Mouse (Mus musculus): ENCODE data around the gene Zbtb7a. TPM values are rescaled to one million over a fixed set of nuclear protein-coding genes. Genes with fewer than 3 reads are reported as not detected.

Gene Zbtb7a
- polyA plus RNA-seq, 1 experiment from 2014 or later: 94.1 TPM

DNA sequence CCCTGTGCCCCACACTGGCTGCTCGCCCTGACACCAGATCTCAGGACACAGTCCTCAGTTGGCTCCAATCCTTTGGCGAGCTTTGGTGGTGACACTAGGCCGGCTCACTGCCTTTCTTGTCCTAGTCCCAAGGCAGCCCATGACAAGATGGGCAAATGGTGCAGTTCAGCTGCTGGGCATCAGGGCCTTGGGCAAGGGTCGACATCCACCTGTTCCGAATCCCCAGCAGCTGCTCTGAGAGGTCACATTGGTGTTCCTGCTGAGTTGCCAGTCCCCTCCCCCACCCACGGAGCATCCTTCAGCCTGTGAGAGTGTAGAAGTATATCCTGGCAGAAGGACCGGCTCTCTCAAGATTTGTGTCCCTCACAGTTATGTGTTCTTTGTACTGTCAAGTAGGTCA is 14.4 kb upstream of the Zbtb7a start:
- no peaks in the 10 kb centered on the region for H3K9me3 ChIP-seq (ENCODE audit: control insufficient read depth, low read length)
- no peak overlapping the region for H3K4me3 ChIP-seq (ENCODE audit: low read depth, low read length)
- no peak overlapping the region for H3K9ac ChIP-seq (ENCODE audit: low read length)
- no peak for ATAC-seq (ENCODE audit: low FRiP score, low TSS enrichment)
- H3K27ac ChIP-seq (replicated peaks): no peak overlapping the region
- no peaks in the 10 kb centered on the region for H3K27me3 ChIP-seq (ENCODE audit: control insufficient read depth, insufficient read depth, low read length)
- TF ChIP-seq EP300 (optimal IDR thresholded peaks at IDR 0.05): no peak
- no peak for TF ChIP-seq CTCF (IDR thresholded peaks at IDR 0.05; ENCODE audit: low read depth)
- no peaks in the 10 kb centered on the region for H3K4me1 ChIP-seq (replicated peaks; ENCODE audit: control insufficient read depth, insufficient read depth)
- no peak for DNase-seq (ENCODE audit: low spot score)
- H3K36me3 ChIP-seq (ENCODE audit: control insufficient read depth, insufficient read depth, low read length): peaks cover 21% of the 10 kb centered on the region
- 83% methylated on average over 7 of the region's 7 CpGs for WGBS
- H3K4me2 ChIP-seq (replicated peaks; ENCODE audit: low read depth): no peak overlapping the region

DNA sequence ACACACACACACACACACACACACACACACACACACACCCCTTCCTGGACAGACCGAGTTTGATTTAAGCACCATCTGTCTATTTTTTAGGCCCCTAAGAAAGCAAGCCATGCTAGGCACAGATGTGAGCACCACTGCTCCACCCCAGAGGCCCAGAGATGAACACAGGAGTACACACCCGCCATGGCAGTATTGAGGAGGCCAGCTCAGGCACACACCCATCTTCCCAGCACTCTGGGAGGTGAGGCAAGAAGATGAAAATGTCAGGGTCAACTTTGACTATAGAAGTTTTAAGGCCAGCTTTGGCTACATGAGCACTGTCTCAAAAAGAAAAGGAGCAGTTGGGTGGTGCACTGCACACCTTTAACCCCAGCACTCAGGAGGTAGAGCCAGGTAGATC is 12.1 kb upstream of the Zbtb7a start:
- Histone ChIP-seq H3K4me1 (replicated peaks; ENCODE audit: control insufficient read depth, insufficient read depth) (no peaks in the 10 kb centered on the region), H3K27me3 (ENCODE audit: control insufficient read depth, insufficient read depth, low read length) (no peaks in the 10 kb centered on the region), H3K27ac (replicated peaks) (no peak overlapping the region), H3K36me3 (ENCODE audit: control insufficient read depth, insufficient read depth, low read length) (peaks cover 16% of the 10 kb centered on the region), H3K4me2 (replicated peaks; ENCODE audit: low read depth) (no peak overlapping the region), H3K9ac (ENCODE audit: low read length) (no peak overlapping the region), H3K9me3 (ENCODE audit: control insufficient read depth, low read length) (no peaks in the 10 kb centered on the region), H3K4me3 (ENCODE audit: low read depth, low read length) (no peak overlapping the region)
- ATAC-seq (ENCODE audit: low FRiP score, low TSS enrichment) (no peak), DNase-seq (ENCODE audit: low spot score) (no peak)
- WGBS: 62% methylated on average over 2 of the region's 2 CpGs
- TF ChIP-seq EP300 (optimal IDR thresholded peaks at IDR 0.05) (no peak), CTCF (IDR thresholded peaks at IDR 0.05; ENCODE audit: low read depth) (no peak)

DNA sequence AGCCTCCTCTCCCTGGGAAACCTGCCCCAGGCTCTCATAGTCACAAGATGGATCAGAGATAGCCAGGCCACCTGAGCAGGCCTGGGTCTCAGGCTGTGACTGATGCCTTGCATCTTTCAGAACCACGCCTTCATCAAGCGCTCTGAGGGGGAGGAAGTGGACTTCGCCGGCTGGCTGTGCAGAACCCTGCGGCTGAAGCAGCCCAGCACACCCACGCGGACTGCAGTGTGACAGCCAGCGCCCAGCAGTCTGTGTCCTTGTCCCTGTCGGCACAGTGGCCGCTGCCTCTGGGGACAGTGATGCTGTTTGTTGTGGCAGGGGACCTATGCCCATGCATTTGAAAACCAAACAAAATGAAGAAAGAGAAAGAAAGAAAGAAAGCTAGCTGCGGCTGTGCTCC is 11.5 kb upstream of the Zbtb7a start:
- Histone ChIP-seq H3K27me3 (ENCODE audit: control insufficient read depth, insufficient read depth, low read length) (no peaks in the 10 kb centered on the region), H3K36me3 (ENCODE audit: control insufficient read depth, insufficient read depth, low read length) (peaks cover 13% of the 10 kb centered on the region; the same call in 1 of the 2 replicates), H3K4me2 (replicated peaks; ENCODE audit: low read depth) (no peak overlapping the region), H3K9ac (ENCODE audit: low read length) (no peak overlapping the region), H3K9me3 (ENCODE audit: control insufficient read depth, low read length) (no peaks in the 10 kb centered on the region), H3K27ac (replicated peaks) (no peak overlapping the region), H3K4me1 (replicated peaks; ENCODE audit: control insufficient read depth, insufficient read depth) (no peaks in the 10 kb centered on the region), H3K4me3 (ENCODE audit: low read depth, low read length) (no peak overlapping the region)
- DNase-seq (ENCODE audit: low spot score) (no peak), ATAC-seq (ENCODE audit: low FRiP score, low TSS enrichment) (no peak)
- WGBS: 73% methylated on average over 11 of the region's 11 CpGs
- TF ChIP-seq EP300 (optimal IDR thresholded peaks at IDR 0.05) (no peak), CTCF (IDR thresholded peaks at IDR 0.05; ENCODE audit: low read depth) (no peak)

DNA sequence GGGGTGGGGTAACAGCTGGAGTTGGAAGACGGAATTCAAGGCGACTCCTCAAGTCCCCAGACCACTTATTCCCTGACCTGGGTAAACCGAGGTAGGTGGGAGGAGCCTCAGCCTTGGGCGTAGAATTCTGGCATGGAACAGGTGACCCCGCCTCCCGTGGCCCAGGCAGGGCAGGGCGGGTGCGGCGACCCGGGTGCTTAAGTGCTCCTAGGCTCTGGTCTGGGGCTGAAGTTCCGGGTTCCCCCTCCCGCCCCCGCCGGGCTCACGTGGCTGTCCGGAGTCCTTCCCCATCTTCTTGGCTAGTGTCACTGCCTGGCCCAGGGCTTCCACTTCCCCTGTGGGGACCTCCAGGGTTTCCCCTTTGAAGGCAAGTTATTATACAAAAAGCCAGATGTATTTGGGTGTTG is 836 bp upstream of the Zbtb7a start:
- no peaks in the 10 kb centered on the region for H3K36me3 ChIP-seq (ENCODE audit: control insufficient read depth, insufficient read depth, low read length)
- ATAC-seq (ENCODE audit: low FRiP score, low TSS enrichment) (no peak), DNase-seq (ENCODE audit: low spot score) (peak; percentile 86)
- no peak overlapping the region for H3K4me3 ChIP-seq (ENCODE audit: low read depth, low read length)
- H3K9ac ChIP-seq (ENCODE audit: low read length): peak overlapping the region; percentile 23; the same call in 1 of the 2 replicates
- peak overlapping the region; percentile 97 for H3K4me2 ChIP-seq (replicated peaks; ENCODE audit: low read depth)
- WGBS: 7% methylated on average over 15 of the region's 16 CpGs
- peak overlapping the region; percentile 99 for H3K27ac ChIP-seq (replicated peaks)
- no peaks in the 10 kb centered on the region for H3K27me3 ChIP-seq (ENCODE audit: control insufficient read depth, insufficient read depth, low read length)
- TF ChIP-seq EP300 (optimal IDR thresholded peaks at IDR 0.05) (no peak), CTCF (IDR thresholded peaks at IDR 0.05; ENCODE audit: low read depth) (no peak)
- peaks cover 6% of the 10 kb centered on the region for H3K4me1 ChIP-seq (replicated peaks; ENCODE audit: control insufficient read depth, insufficient read depth)
- no peaks in the 10 kb centered on the region for H3K9me3 ChIP-seq (ENCODE audit: control insufficient read depth, low read length)

DNA sequence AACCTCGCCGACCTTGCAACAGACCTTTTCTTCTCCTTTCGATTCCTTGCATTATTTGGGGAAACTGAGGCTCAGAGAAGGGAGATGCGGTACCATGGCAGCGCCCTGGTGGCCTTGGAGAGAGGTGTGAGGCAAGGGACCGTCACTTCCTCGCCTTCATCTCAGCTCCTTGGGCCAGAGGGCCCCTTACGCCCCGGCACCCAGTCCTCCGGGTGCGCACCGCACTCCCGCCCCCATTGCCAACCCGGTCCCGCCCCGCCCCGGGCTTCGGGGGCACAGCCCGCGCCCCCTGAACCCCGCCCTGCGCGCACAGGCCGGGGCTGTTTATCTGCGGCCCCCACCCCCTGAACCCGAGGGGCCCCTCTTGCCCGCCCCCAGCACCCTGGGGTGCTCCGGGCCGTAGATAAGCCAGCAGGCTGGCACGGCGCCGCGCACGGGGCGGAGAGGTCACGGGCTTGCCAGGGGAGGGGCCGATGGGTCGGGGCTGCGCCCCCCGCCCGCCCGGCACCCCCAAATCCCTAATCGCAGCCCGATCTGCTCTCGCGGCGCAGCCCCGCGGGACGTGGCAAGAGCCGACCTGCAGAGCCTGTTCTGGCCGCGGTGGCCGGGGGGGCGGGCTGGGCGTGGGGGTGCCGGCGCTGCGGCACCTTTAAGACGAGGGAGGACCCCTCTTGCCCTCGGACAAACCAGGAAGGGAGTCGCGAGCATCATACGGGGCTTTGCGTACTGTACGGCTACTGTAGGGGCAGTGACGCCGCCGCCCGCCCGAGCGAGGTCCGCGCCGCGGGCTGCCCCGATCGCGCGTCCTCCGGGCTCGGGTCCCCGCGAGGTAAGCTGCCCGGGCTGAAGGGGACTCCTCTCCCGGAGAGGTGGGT is 1.0 kb downstream of the Zbtb7a start:
- ATAC-seq (ENCODE audit: low FRiP score, low TSS enrichment) (peak; percentile 58), DNase-seq (ENCODE audit: low spot score) (peak; percentile 91)
- WGBS: 2% methylated on average over 54 of the region's 86 CpGs
- Histone ChIP-seq H3K9me3 (ENCODE audit: control insufficient read depth, low read length) (no peaks in the 10 kb centered on the region), H3K27me3 (ENCODE audit: control insufficient read depth, insufficient read depth, low read length) (no peaks in the 10 kb centered on the region), H3K9ac (ENCODE audit: low read length) (peak overlapping the region; percentile 98), H3K4me3 (ENCODE audit: low read depth, low read length) (peak overlapping the region; percentile 98), H3K4me1 (replicated peaks; ENCODE audit: control insufficient read depth, insufficient read depth) (peaks cover 10% of the 10 kb centered on the region), H3K4me2 (replicated peaks; ENCODE audit: low read depth) (peak overlapping the region; percentile 97), H3K27ac (replicated peaks) (peak overlapping the region; percentile 99), H3K36me3 (ENCODE audit: control insufficient read depth, insufficient read depth, low read length) (no peaks in the 10 kb centered on the region)
- TF ChIP-seq CTCF (IDR thresholded peaks at IDR 0.05; ENCODE audit: low read depth): peak; percentile 21
- TF ChIP-seq EP300 (optimal IDR thresholded peaks at IDR 0.05): no peak

DNA sequence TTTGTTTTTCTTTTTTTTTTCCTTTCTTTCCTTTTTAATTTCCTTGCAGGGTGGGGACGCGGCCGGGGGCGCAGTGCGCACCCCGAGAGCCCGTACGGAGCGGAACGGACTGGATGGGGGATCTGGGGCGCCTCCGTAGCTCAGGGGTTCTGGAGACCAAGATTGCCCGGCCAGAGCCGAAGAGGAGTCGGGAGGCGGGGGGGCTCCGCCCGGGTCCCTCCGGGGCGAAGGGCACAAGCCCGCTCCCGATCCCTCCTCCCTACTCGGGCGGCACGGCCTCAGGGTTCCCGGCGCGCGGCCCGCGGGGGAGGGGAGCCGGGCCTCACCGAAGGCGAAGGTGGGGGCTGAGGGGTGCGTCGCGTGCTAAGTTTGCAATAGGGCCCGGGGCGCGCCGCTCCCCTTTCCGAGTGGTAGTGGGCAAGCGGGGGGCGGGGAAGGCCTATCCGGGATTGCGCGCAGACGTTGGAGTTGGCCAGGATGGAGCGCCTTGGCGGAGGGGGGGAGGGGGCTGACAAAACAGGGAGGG is 1.7 kb downstream of the Zbtb7a start:
- H3K4me1 ChIP-seq (replicated peaks; ENCODE audit: control insufficient read depth, insufficient read depth): peaks cover 10% of the 10 kb centered on the region
- peak overlapping the region; percentile 97 for H3K4me2 ChIP-seq (replicated peaks; ENCODE audit: low read depth)
- no peaks in the 10 kb centered on the region for H3K27me3 ChIP-seq (ENCODE audit: control insufficient read depth, insufficient read depth, low read length)

More for the DNA sequence above, 1.7 kb downstream of the Zbtb7a start:
- ATAC-seq (ENCODE audit: low FRiP score, low TSS enrichment) (peak; percentile 31), DNase-seq (ENCODE audit: low spot score) (peak; percentile 86)
- no peaks in the 10 kb centered on the region for H3K36me3 ChIP-seq (ENCODE audit: control insufficient read depth, insufficient read depth, low read length)
- H3K9me3 ChIP-seq (ENCODE audit: control insufficient read depth, low read length): no peaks in the 10 kb centered on the region
- H3K4me3 ChIP-seq (ENCODE audit: low read depth, low read length): peak overlapping the region; percentile 98
- TF ChIP-seq CTCF (IDR thresholded peaks at IDR 0.05; ENCODE audit: low read depth) (no peak), EP300 (optimal IDR thresholded peaks at IDR 0.05) (no peak)
- H3K9ac ChIP-seq (ENCODE audit: low read length): peak overlapping the region; percentile 98
- H3K27ac ChIP-seq (replicated peaks): peak overlapping the region; percentile 99
- under 1% methylated on average over 28 of the region's 50 CpGs for WGBS
